Mouse (Mus musculus) embryonic facial prominence, embryonic 10.5 days (tissue): ENCODE results near the gene Stk4. TPM values are rescaled to one million over a fixed set of nuclear protein-coding genes. Genes with fewer than 3 reads are reported as not detected.

Source experiments
- DNase-seq: peaks from one replicate; pipeline ENCODE4 v3.0.0-alpha.2; 2017; ENCODE audit warnings: low spot score
- H3K27ac ChIP-seq: fragments of 300-500 bp; sonication (generic); replicated peaks from 2 replicates; pipeline ENCODE4 v1.5.1; 2016; ENCODE audit warnings: mild to moderate bottlenecking
- H3K27me3 ChIP-seq: fragments of 300-500 bp; sonication (generic); replicated peaks from 2 replicates; pipeline ENCODE4 v1.6.1; 2016; ENCODE audit warnings: low read depth, mild to moderate bottlenecking; ENCODE audit not compliant: poor library complexity, severe bottlenecking
- H3K36me3 ChIP-seq: fragments of 300-500 bp; sonication (generic); replicated peaks from 2 replicates; pipeline ENCODE4 v1.6.1; 2016; ENCODE audit warnings: mild to moderate bottlenecking, moderate library complexity
- H3K4me1 ChIP-seq: fragments of 300-500 bp; sonication (generic); 2 replicates; pipeline ENCODE4 v1.6.1; 2016
- H3K4me3 ChIP-seq: fragments of 300-500 bp; sonication (generic); 2 replicates; pipeline ENCODE4 v1.5.1; 2016; ENCODE audit warnings: mild to moderate bottlenecking, moderate library complexity
- H3K9me3 ChIP-seq: fragments of 300-500 bp; sonication (generic); 2 replicates; pipeline ENCODE4 v1.6.1; 2016; ENCODE audit warnings: mild to moderate bottlenecking
- WGBS: fragments of 180-500 bp; shearing (Covaris S2); methylation state at CpG from one replicate; pipeline ENCODE4 v1.1.7; 2016; 5-methylcytosine and 5-hydroxymethylcytosine counted together
- polyA plus RNA-seq: library from polyadenylated mRNA; unstranded; fragments of >200 nt; fragmentation: Nextera tagmentation; extraction: Ambion mirVana; gene quantifications from 2 replicates; pipeline ENCODE4 v1.2.1, GENCODE M21; 2016

Stk4 gene
- polyA plus RNA-seq, 1 experiment from 2014 or later: 33.1 TPM

- Histone ChIP-seq H3K36me3 (no peaks in the 10 kb centered on the region), H3K9me3 (no peaks in the 10 kb centered on the region), H3K4me3 (peak overlapping the region; percentile 52), H3K27ac (no peak overlapping the region; the same call in 1 of the 2 replicates), H3K27me3 (peaks cover 94% of the 10 kb centered on the region), H3K4me1 (peaks cover 32% of the 10 kb centered on the region)
- DNase-seq: peak; percentile 49
- WGBS: 11% methylated on average over 42 of the region's 42 CpGs
Observed at GRCm38 (mm10) chr2:164168571-164168946, 98.4 kb downstream of the Stk4 start.

- Histone ChIP-seq H3K9me3 (no peaks in the 10 kb centered on the region), H3K4me1 (peaks cover 32% of the 10 kb centered on the region), H3K4me3 (peak overlapping the region; percentile 55), H3K36me3 (no peaks in the 10 kb centered on the region), H3K27ac (no peak overlapping the region), H3K27me3 (peaks cover 99% of the 10 kb centered on the region)
- WGBS: 4% methylated on average over 11 of the region's 11 CpGs
- DNase-seq: peak; percentile 32
Observed at GRCm38 (mm10) chr2:164170326-164170725, 100.2 kb downstream of the Stk4 start.

GRCm38 (mm10) chr2:164170902-164171301 is 100.8 kb downstream of the Stk4 start, which contains the start of gene Kcns1:
Kcns1 (minus strand) TSS chr2:164171113.
- WGBS: 1% methylated on average over 29 of the region's 29 CpGs
- peak; percentile 44 for DNase-seq
- peaks cover 32% of the 10 kb centered on the region for H3K4me1 ChIP-seq

GRCm38 (mm10) chr2:164173394-164173793 is 103.3 kb downstream of the Stk4 start:
- Histone ChIP-seq H3K4me3 (no peak overlapping the region), H3K27me3 (peaks cover 68% of the 10 kb centered on the region), H3K36me3 (no peaks in the 10 kb centered on the region), H3K27ac (no peak overlapping the region), H3K9me3 (no peaks in the 10 kb centered on the region), H3K4me1 (peaks cover 30% of the 10 kb centered on the region)
- 77% methylated on average over 3 of the region's 3 CpGs for WGBS
- DNase-seq: no peak

More at GRCm38 (mm10) chr2:164170902-164171301, 100.8 kb downstream of the Stk4 start, which contains the start of gene Kcns1:
- no peak within 1 kb of the TSS for H3K27ac ChIP-seq
- H3K4me3 ChIP-seq: peak within 1 kb of the TSS; percentile 55
- H3K9me3 ChIP-seq: no peaks in the 10 kb centered on the region
- peaks cover 93% of the 10 kb centered on the region for H3K27me3 ChIP-seq
- H3K36me3 ChIP-seq: no peaks in the 10 kb centered on the region

- no peak overlapping the region for H3K27ac ChIP-seq
- H3K36me3 ChIP-seq: no peaks in the 10 kb centered on the region
- no peak for DNase-seq
- WGBS: 79% methylated on average over 8 of the region's 8 CpGs
- peaks cover 28% of the 10 kb centered on the region for H3K4me1 ChIP-seq
- H3K27me3 ChIP-seq: peaks cover 54% of the 10 kb centered on the region
- H3K9me3 ChIP-seq: no peaks in the 10 kb centered on the region
- H3K4me3 ChIP-seq: no peak overlapping the region
Observed at GRCm38 (mm10) chr2:164174649-164175395, 104.7 kb downstream of the Stk4 start.

GRCm38 (mm10) chr2:164175850-164176249 is 105.7 kb downstream of the Stk4 start:
- DNase-seq: no peak
- 83% methylated on average over 3 of the region's 3 CpGs for WGBS
- H3K4me3 ChIP-seq: no peak overlapping the region
- H3K27ac ChIP-seq: no peak overlapping the region
- peaks cover 44% of the 10 kb centered on the region for H3K27me3 ChIP-seq
- no peaks in the 10 kb centered on the region for H3K9me3 ChIP-seq
- no peaks in the 10 kb centered on the region for H3K36me3 ChIP-seq
- peaks cover 18% of the 10 kb centered on the region for H3K4me1 ChIP-seq

DNA sequence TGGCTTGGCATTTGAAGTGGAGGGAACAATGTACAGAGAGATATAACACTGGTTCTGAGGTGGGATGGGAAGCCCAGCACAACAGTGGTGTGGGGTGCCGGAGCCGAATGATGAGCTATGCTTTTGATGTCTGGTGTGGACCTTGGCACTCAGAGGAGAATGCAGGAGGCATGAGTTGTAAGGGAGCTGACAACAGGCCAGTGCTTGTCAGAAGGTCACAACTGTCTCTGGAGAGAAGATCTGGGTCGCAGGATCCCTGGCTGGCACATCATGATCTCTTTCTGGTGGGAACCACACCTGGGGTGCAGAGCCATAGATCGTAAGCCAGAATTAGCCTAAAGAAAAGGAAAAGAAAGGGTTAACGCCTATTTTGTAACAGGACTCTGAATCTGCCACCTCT is 107.7 kb downstream of the Stk4 start:
- peaks cover 30% of the 10 kb centered on the region for H3K27me3 ChIP-seq
- no peak for DNase-seq
- WGBS: 86% methylated on average over 5 of the region's 5 CpGs

GRCm38 (mm10) chr2:164180124-164180523 is 110.0 kb downstream of the Stk4 start:
- H3K36me3 ChIP-seq: no peaks in the 10 kb centered on the region
- peaks cover 19% of the 10 kb centered on the region for H3K4me1 ChIP-seq
- H3K9me3 ChIP-seq: no peaks in the 10 kb centered on the region
- 33% methylated on average over 3 of the region's 3 CpGs for WGBS
- H3K27me3 ChIP-seq: peaks cover 8% of the 10 kb centered on the region; the same call in 1 of the 2 replicates
- no peak for DNase-seq
- H3K4me3 ChIP-seq: no peak overlapping the region
- no peak overlapping the region for H3K27ac ChIP-seq

More for the DNA sequence above, 107.7 kb downstream of the Stk4 start:
- Histone ChIP-seq H3K27ac (no peak overlapping the region), H3K36me3 (no peaks in the 10 kb centered on the region), H3K9me3 (no peaks in the 10 kb centered on the region), H3K4me1 (peaks cover 7% of the 10 kb centered on the region), H3K4me3 (no peak overlapping the region)

- H3K36me3 ChIP-seq: no peaks in the 10 kb centered on the region
- no peak for DNase-seq
- no peaks in the 10 kb centered on the region for H3K9me3 ChIP-seq
- H3K27ac ChIP-seq: no peak overlapping the region
- WGBS: 85% methylated on average over 4 of the region's 4 CpGs
- peaks cover 6% of the 10 kb centered on the region; the same call in 1 of the 2 replicates for H3K27me3 ChIP-seq
- H3K4me3 ChIP-seq: no peak overlapping the region
- H3K4me1 ChIP-seq: peaks cover 19% of the 10 kb centered on the region
Observed at GRCm38 (mm10) chr2:164180770-164181169, 110.6 kb downstream of the Stk4 start.

DNA sequence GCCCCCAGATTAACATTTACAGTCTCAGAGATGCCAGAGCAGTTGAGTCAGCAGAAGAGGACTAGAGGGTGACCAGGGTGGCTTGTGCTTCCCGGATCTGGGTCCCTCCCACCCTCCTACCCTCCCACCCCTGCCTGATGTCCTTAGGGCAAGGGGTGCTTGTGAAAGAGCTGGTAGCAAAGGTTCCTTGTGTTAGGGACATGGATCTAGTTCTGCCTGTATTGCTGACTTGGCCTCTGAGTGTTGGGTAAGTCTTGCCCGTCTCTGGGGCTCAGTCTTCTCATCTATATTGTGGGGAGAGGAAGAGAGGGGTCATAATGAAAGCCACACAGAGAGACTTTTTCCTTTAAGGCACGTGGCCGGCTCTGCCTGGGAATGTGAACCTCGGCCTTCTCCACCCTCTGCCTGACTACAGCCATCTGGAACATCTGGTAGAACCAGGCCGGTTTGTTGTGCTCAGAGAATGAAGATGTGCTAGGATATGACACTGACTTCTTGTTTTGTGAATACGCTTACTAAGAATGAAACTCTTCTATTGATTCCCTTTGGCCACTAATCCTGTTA is 112.7 kb downstream of the Stk4 start, which contains the start of gene Wfdc5:
Wfdc5 (minus strand) TSS at position 51 of the 564 bp plus-strand sequence.
- Histone ChIP-seq H3K4me1 (peaks cover 19% of the 10 kb centered on the region), H3K27ac (no peak within 1 kb of the TSS), H3K27me3 (0 out of 2 replicates have a peak, but pooled peaks cover 6% of the 10 kb centered on the region), H3K36me3 (no peaks in the 10 kb centered on the region), H3K4me3 (no peak within 1 kb of the TSS), H3K9me3 (no peaks in the 10 kb centered on the region)
- DNase-seq: no peak
- 81% methylated on average over 7 of the region's 7 CpGs for WGBS

DNA sequence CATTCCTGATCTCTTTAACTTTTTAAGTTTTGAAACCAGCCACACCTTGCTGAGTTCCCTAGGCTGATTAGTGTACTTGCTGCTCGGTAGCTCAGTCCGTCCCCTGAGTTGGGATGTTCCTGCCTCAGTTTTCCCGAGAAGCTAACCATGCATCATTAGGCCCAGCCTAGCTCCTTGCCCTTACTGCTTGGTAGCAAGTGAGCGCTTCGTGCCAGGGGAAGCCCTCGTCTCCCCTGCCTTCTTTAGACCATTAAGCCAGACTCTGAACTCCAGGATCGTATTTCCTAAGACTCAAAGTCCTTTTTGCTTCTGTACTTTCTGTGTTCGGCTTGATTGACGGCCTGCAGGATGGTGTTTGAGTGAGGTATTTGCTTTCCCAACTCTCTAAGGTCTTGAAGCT is 113.2 kb downstream of the Stk4 start:
- H3K4me1 ChIP-seq: peaks cover 14% of the 10 kb centered on the region
- no peak for DNase-seq
- no peak overlapping the region for H3K4me3 ChIP-seq
- H3K27ac ChIP-seq: no peak overlapping the region
- H3K27me3 ChIP-seq: 0 out of 2 replicates have a peak, but pooled peaks cover 6% of the 10 kb centered on the region
- no peaks in the 10 kb centered on the region for H3K9me3 ChIP-seq
- H3K36me3 ChIP-seq: no peaks in the 10 kb centered on the region
- WGBS: 67% methylated on average over 9 of the region's 9 CpGs

GRCm38 (mm10) chr2:164184145-164184719 is 114.1 kb downstream of the Stk4 start:
- H3K9me3 ChIP-seq: no peaks in the 10 kb centered on the region
- no peak for DNase-seq
- no peak overlapping the region for H3K4me3 ChIP-seq
- peaks cover 12% of the 10 kb centered on the region for H3K4me1 ChIP-seq
- 0 out of 2 replicates have a peak, but pooled peaks cover 6% of the 10 kb centered on the region for H3K27me3 ChIP-seq
- no peak overlapping the region for H3K27ac ChIP-seq
- no peaks in the 10 kb centered on the region for H3K36me3 ChIP-seq
- WGBS: 47% methylated on average over 9 of the region's 9 CpGs
